8 mouse cellular contexts compared by ENCODE assay signal in genomic region chr15:27937861-27938833, GRCm38 (mm10).
A peak's percentile ranks its signal among the peaks of the same experiment; 100 is the strongest.
DNase-seq lines count a peak whose midpoint lies in the region; ATAC-seq and TF ChIP-seq lines count a peak whose summit lies in the region.

No protein-coding gene starts in this region.

- peak; percentile 80 for ATAC-seq in forebrain, embryonic 15.5 days (replicated peaks)
- ATAC-seq in liver, embryonic 15.5 days (ENCODE audit: insufficient read depth), result no peak

- WGBS in cerebellum, adult 2 months, result 5% methylated on average over 24 of the region's 24 CpGs
- WGBS in forebrain, embryonic 15.5 days, result 6% methylated on average over 24 of the region's 24 CpGs
- 34% methylated on average over 24 of the region's 24 CpGs for WGBS in liver, embryonic 15.5 days (ENCODE audit: insufficient replicate concordance)

- no peak for TF ChIP-seq POLR2A in cerebellum, adult 2 months (IDR thresholded peaks at IDR 0.05; ENCODE audit: borderline replicate concordance, insufficient read depth, low read length)

- DNase-seq in cerebellum, adult 2 months, result peak; percentile 45 to 63
- no peak for DNase-seq in cerebellum, adult 11-12 months
- no peak for DNase-seq in c-Kit-positive CD71-positive TER-119-positive erythroid progenitor cells, embryonic 14.5 days (ENCODE audit: low spot score)
- DNase-seq in thymus, postnatal 4 days, result no peak
- DNase-seq in right cerebral cortex, postnatal 25 days, result no peak

- H3K4me3 ChIP-seq in cerebellum, adult 2 months (replicated peaks; ENCODE audit: insufficient read depth, low read depth, low read length), result peak overlapping the region; percentile 48
- H3K4me3 ChIP-seq in C2C12 (ENCODE audit: insufficient read depth, poor library complexity, severe bottlenecking), result no peak overlapping the region
- H3K4me3 ChIP-seq in forebrain, embryonic 15.5 days, result peak overlapping the region; percentile 36
- no peak overlapping the region for H3K4me3 ChIP-seq in liver, embryonic 15.5 days (replicated peaks)

- no peak for TF ChIP-seq CTCF in cerebellum, adult 2 months (IDR thresholded peaks at IDR 0.05; ENCODE audit: borderline replicate concordance, insufficient read depth, low read depth, low read length)
- TF ChIP-seq CTCF in C2C12 (IDR thresholded peaks at IDR 0.05; ENCODE audit: control insufficient read depth, insufficient read depth, insufficient read length), result no peak

- peaks cover 94% of the 10 kb centered on the region for H3K79me2 ChIP-seq in C2C12 (ENCODE audit: control insufficient read depth, insufficient read depth)

- H3K9me3 ChIP-seq in forebrain, embryonic 15.5 days, result no peaks in the 10 kb centered on the region
- H3K9me3 ChIP-seq in liver, embryonic 15.5 days (replicated peaks), result no peaks in the 10 kb centered on the region

- H3K36me3 ChIP-seq in C2C12 (ENCODE audit: control insufficient read depth, insufficient read depth), result no peaks in the 10 kb centered on the region
- no peaks in the 10 kb centered on the region for H3K36me3 ChIP-seq in forebrain, embryonic 15.5 days
- H3K36me3 ChIP-seq in liver, embryonic 15.5 days (replicated peaks), result no peaks in the 10 kb centered on the region

- peak overlapping the region; percentile 78 for H3ac ChIP-seq in C2C12 (ENCODE audit: control insufficient read depth, insufficient read length, low read depth)

- H3K27ac ChIP-seq in cerebellum, adult 2 months (ENCODE audit: insufficient read depth, low read length), result peak overlapping the region; percentile 98
- H3K27ac ChIP-seq in forebrain, embryonic 15.5 days (replicated peaks), result peak overlapping the region; percentile 92
- no peak overlapping the region for H3K27ac ChIP-seq in liver, embryonic 15.5 days (replicated peaks)

- peak overlapping the region; percentile 48 for H3K9ac ChIP-seq in forebrain, embryonic 15.5 days (replicated peaks)
- no peak overlapping the region for H3K9ac ChIP-seq in liver, embryonic 15.5 days

- peaks cover 74% of the 10 kb centered on the region for H3K79me3 ChIP-seq in C2C12 (ENCODE audit: low read depth)

- H3K4me1 ChIP-seq in cerebellum, adult 2 months (ENCODE audit: control insufficient read depth, insufficient read depth, low read length), result peaks cover 68% of the 10 kb centered on the region
- peaks cover 73% of the 10 kb centered on the region for H3K4me1 ChIP-seq in forebrain, embryonic 15.5 days
- peaks cover 17% of the 10 kb centered on the region for H3K4me1 ChIP-seq in liver, embryonic 15.5 days (replicated peaks)

- H3K27me3 ChIP-seq in cerebellum, adult 2 months (ENCODE audit: control insufficient read depth, insufficient read depth, low read length), result no peaks in the 10 kb centered on the region
- H3K27me3 ChIP-seq in C2C12 (ENCODE audit: control insufficient read depth, insufficient read depth, insufficient read length), result no peaks in the 10 kb centered on the region
- H3K27me3 ChIP-seq in forebrain, embryonic 15.5 days, result no peaks in the 10 kb centered on the region
- no peaks in the 10 kb centered on the region for H3K27me3 ChIP-seq in liver, embryonic 15.5 days

- peak overlapping the region; percentile 61 for H3K4me2 ChIP-seq in forebrain, embryonic 15.5 days (replicated peaks)
- peak overlapping the region; percentile 45 for H3K4me2 ChIP-seq in liver, embryonic 15.5 days

TF ChIP-seq in C2C12, 6 proteins besides CTCF, POLR2A, EP300 and RAD21:
- TF ChIP-seq MYOD1 (IDR thresholded peaks at IDR 0.05; ENCODE audit: control insufficient read depth, insufficient read length, low read depth) (peak; percentile 11), MAX (IDR thresholded peaks at IDR 0.05) (no peak)

Comparison
In these comparisons a context has a peak if more than half of its experiments do, and no peak if none do; other contexts are left out.
1. DNase-seq: peak in cerebellum, adult 2 months (2 of 2); none in cerebellum, adult 11-12 months (single experiment), c-Kit-positive CD71-positive TER-119-positive erythroid progenitor cells, embryonic 14.5 days (single experiment), thymus, postnatal 4 days (single experiment) and right cerebral cortex, postnatal 25 days (single experiment).
2. H3K4me3 ChIP-seq: peak in cerebellum, adult 2 months (single experiment) and forebrain, embryonic 15.5 days (single experiment); none in C2C12 (single experiment) and liver, embryonic 15.5 days (single experiment).